Mouse (Mus musculus): ENCODE results near the gene Col3a1.

DNA sequence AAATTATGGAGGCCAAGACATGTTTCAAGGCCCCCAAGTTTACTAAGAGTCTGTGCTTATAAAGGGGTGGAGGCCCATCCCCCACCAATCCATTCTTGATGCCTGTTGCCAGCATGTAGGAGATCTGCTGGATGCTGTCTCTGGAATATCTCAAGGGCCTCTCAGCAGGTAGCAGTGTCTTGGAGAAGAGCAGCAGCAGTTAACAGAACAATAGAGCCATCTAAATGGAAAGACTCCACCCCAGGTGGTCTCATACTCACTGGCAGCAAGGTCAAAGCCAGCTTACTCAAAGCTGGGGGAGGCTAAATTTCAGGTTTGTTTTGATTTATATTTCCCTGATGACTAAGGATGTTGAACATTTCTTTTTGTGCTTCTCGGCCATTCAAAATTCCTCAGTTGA, 46.7 kb downstream of the Col3a1 start:
- TF ChIP-seq POLR2A (IDR thresholded peaks at IDR 0.05; ENCODE audit: borderline replicate concordance, extremely low read depth, low read depth, low read length) = no peak
- TF ChIP-seq CTCF (IDR thresholded peaks at IDR 0.05; ENCODE audit: insufficient read depth, low read length) = no peak

Measured in lung, adult 2 months (tissue).